Mouse (Mus musculus) CH12.LX (cell line): Measurements from ENCODE around the gene Tmprss2. TPM values are rescaled to one million over a fixed set of nuclear protein-coding genes. Genes with fewer than 3 reads are reported as not detected.
A peak's percentile ranks its signal among the peaks of the same experiment; 100 is the strongest.
"Not testable (repeated sequence)": the region's sequence is repeated elsewhere in the genome, so short reads cannot be mapped to it uniquely, and the experiment has no call there.

Source experiments
- DNase-seq: peaks from one replicate; pipeline ENCODE4 v3.0.0-alpha.2; 2013; ENCODE audit errors: extremely low read depth
- H3K27ac ChIP-seq: 2 replicates; pipeline ENCODE4 v1.5.1; 2012; ENCODE audit warnings: low read depth, mild to moderate bottlenecking, control low read depth, moderate library complexity; ENCODE audit not compliant: insufficient read depth
- H3K27me3 ChIP-seq: replicated peaks from 2 replicates; pipeline ENCODE3; 2012; ENCODE audit warnings: inconsistent platforms
- H3K36me3 ChIP-seq, 2 experiments: replicated peaks in 1 of 2; 2 replicates each; pipeline versions ENCODE3 to v1.6.1; 2012; ENCODE audit warnings: inconsistent platforms in 1 of 2, low read length in 1 of 2, mild to moderate bottlenecking in 1 of 2, mixed read lengths in 1 of 2, moderate library complexity in 1 of 2; ENCODE audit not compliant: control insufficient read depth in 1 of 2, insufficient read depth in 1 of 2
- H3K4me1 ChIP-seq, 2 experiments: 2 replicates each; pipeline ENCODE4 v1.6.1; 2012; ENCODE audit warnings: inconsistent platforms in 1 of 2, moderate library complexity in 1 of 2; ENCODE audit not compliant: insufficient read depth in 2 of 2, control insufficient read depth in 1 of 2
- H3K4me2 ChIP-seq: 2 replicates; pipeline ENCODE4 v1.6.1; 2012; ENCODE audit warnings: low read depth, mild to moderate bottlenecking, control low read depth; ENCODE audit not compliant: poor library complexity, insufficient read depth, severe bottlenecking
- H3K4me3 ChIP-seq, 3 experiments: fragments of 150-350 bp in 1 of 3; sonication (generic) in 1 of 3; replicated peaks in 1 of 3; 2 replicates each; pipeline versions ENCODE3 to v1.5.1; 2011 to 2012; ENCODE audit warnings: low read depth in 2 of 3, low read length in 2 of 3, mild to moderate bottlenecking in 2 of 3, moderate library complexity in 2 of 3, control low read depth in 1 of 3, improper control_type of control experiment in 1 of 3, inconsistent platforms in 1 of 3, mixed read lengths in 1 of 3; ENCODE audit not compliant: poor library complexity in 1 of 3
- H3K79me2 ChIP-seq: replicated peaks from 2 replicates; pipeline ENCODE4 v1.6.1; 2012; ENCODE audit warnings: mild to moderate bottlenecking, moderate library complexity; ENCODE audit not compliant: control insufficient read depth, poor library complexity, insufficient read depth, severe bottlenecking; ENCODE audit errors: extremely low read depth
- H3K9ac ChIP-seq: 2 replicates; pipeline ENCODE4 v1.6.1; 2012; ENCODE audit warnings: low read depth, mild to moderate bottlenecking, control low read depth, moderate library complexity; ENCODE audit not compliant: insufficient read depth
- H3K9me3 ChIP-seq: replicated peaks from 2 replicates; pipeline ENCODE3; 2012; ENCODE audit warnings: low read length, inconsistent platforms, mixed read lengths
- BHLHE40 ChIP-seq: IDR thresholded peaks from 2 replicates; pipeline ENCODE4 v1.6.1; 2011; ENCODE audit warnings: mild to moderate bottlenecking, low read depth, low read length, improper control_type of control experiment
- ELF1 ChIP-seq: IDR thresholded peaks from 2 replicates; pipeline ENCODE4 v1.6.1; 2014; ENCODE audit warnings: low read depth, mild to moderate bottlenecking, inconsistent platforms, low read length, improper control_type of control experiment
- EP300 ChIP-seq: IDR thresholded peaks from 2 replicates; pipeline ENCODE4 v1.6.1; 2011; ENCODE audit warnings: low read length, improper control_type of control experiment
- IRF4 ChIP-seq: IDR thresholded peaks from 2 replicates; pipeline ENCODE4 v1.6.1; 2014; ENCODE audit warnings: low read depth, mild to moderate bottlenecking, inconsistent platforms, low read length, improper control_type of control experiment
- JUN ChIP-seq: IDR thresholded peaks from 2 replicates; pipeline ENCODE4 v1.6.1; 2011; ENCODE audit warnings: low read depth, mild to moderate bottlenecking, low read length, improper control_type of control experiment, moderate library complexity; ENCODE audit not compliant: insufficient read depth
- JUND ChIP-seq: conservative IDR thresholded peaks from 2 replicates; pipeline ENCODE4 v1.6.1; 2011; ENCODE audit warnings: low read depth, low read length, improper control_type of control experiment
- KAT2A ChIP-seq: IDR thresholded peaks from 2 replicates; pipeline ENCODE4 v1.6.1; 2012; ENCODE audit warnings: low read length, improper control_type of control experiment, inconsistent platforms; ENCODE audit not compliant: insufficient replicate concordance
- MAX ChIP-seq: IDR thresholded peaks from 2 replicates; pipeline ENCODE4 v1.6.1; 2011; ENCODE audit warnings: low read length, improper control_type of control experiment
- MXI1 ChIP-seq: IDR thresholded peaks from 2 replicates; pipeline ENCODE4 v1.6.1; 2011; ENCODE audit warnings: mild to moderate bottlenecking, low read depth, low read length, improper control_type of control experiment
- NELFE ChIP-seq: IDR thresholded peaks from 2 replicates; pipeline ENCODE4 v1.6.1; 2011; ENCODE audit warnings: low read depth, low read length, improper control_type of control experiment
- NRF1 ChIP-seq: IDR thresholded peaks from 2 replicates; pipeline ENCODE4 v1.6.1; 2014; ENCODE audit warnings: low read depth, mild to moderate bottlenecking, inconsistent platforms, low read length, improper control_type of control experiment, moderate library complexity
- PAX5 ChIP-seq: IDR thresholded peaks from 2 replicates; pipeline ENCODE4 v1.6.1; 2012; ENCODE audit warnings: low read length, inconsistent platforms, mixed read lengths
- POLR2A ChIP-seq: IDR thresholded peaks from 2 replicates; pipeline ENCODE4 v1.6.1; 2011; ENCODE audit warnings: low read depth, mild to moderate bottlenecking, improper control_type of control experiment, low read length
- RAD21 ChIP-seq: IDR thresholded peaks from 2 replicates; pipeline ENCODE4 v1.6.1; 2011; ENCODE audit warnings: low read depth, mild to moderate bottlenecking, low read length, improper control_type of control experiment, moderate library complexity
- SIN3A ChIP-seq: IDR thresholded peaks from 2 replicates; pipeline ENCODE4 v1.6.1; 2012; ENCODE audit warnings: low read length, improper control_type of control experiment, inconsistent platforms
- SMC3 ChIP-seq: IDR thresholded peaks from 2 replicates; pipeline ENCODE4 v1.6.1; 2011; ENCODE audit warnings: low read depth, low read length, improper control_type of control experiment
- TCF12 ChIP-seq: IDR thresholded peaks from 2 replicates; pipeline ENCODE4 v1.6.1; 2014; ENCODE audit warnings: low read depth, mild to moderate bottlenecking, inconsistent platforms, low read length, improper control_type of control experiment
- USF2 ChIP-seq: conservative IDR thresholded peaks from 2 replicates; pipeline ENCODE4 v1.6.1; 2011; ENCODE audit warnings: low read depth, low read length, improper control_type of control experiment
- ZNF384 ChIP-seq: IDR thresholded peaks from 2 replicates; pipeline ENCODE4 v1.6.1; 2012; ENCODE audit warnings: low read depth, low read length, improper control_type of control experiment, inconsistent platforms
- dilution Hi-C: fragments of 300-500 bp; cut with MboI; formaldehyde crosslinking; loops from 2 replicates; pipeline ENCODE4 v1.14.3; 2020; ENCODE audit warnings: low sequenced_read_pairs; ENCODE audit not compliant: extremely low pct_unique_long_range_greater_than_20kb, extremely low pct_ligation_motif_present
- in situ Hi-C: fragments of 300-500 bp; cut with MboI; formaldehyde crosslinking; loops from 3 replicates; pipeline ENCODE4 v1.14.3; 2019; ENCODE audit warnings: low sequenced_read_pairs, low pct_ligation_motif_present, low pct_unique_long_range_greater_than_20kb, mixed read lengths
- polyA plus RNA-seq: library from polyadenylated mRNA; unstranded; fragments of >175 nt; gene quantifications from 2 replicates; pipeline ENCODE4 v1.2.1, GENCODE M21; 2012; ENCODE audit warnings: low read depth; ENCODE audit not compliant: insufficient read length
- total RNA-seq, 2 experiments: library from RNA; depleted of rRNA; stranded (reverse); fragments of 300-350 nt in 1 of 2; fragments of >200 nt in 1 of 2; gene quantifications; 2 replicates each; pipeline ENCODE4 v1.2.3; 2012 to 2014

Tmprss2 gene
- total and polyA plus RNA-seq, 3 experiments, result not detected

DNA sequence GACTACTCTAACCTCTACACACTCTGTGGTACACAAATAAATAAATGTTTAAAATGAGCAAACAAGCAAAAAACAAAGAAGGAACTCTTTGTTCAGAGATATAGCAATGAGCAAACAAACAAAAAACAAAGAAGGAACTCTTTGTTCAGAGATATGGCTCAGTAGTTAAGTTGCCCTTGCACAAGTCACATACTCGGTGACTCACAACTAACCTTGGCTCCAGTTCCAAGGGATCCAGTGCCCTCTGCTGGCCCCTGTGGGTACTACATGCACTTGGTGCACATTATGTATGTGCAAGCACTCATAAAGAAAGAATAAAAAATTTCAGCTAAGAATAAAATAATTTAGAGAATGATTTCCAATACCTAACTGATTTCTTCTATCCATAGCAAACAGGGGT lies 17.9 kb downstream of the Tmprss2 start (continued):
- peak; percentile 99 for TF ChIP-seq RAD21
- TF ChIP-seq BHLHE40, result no peak

DNA sequence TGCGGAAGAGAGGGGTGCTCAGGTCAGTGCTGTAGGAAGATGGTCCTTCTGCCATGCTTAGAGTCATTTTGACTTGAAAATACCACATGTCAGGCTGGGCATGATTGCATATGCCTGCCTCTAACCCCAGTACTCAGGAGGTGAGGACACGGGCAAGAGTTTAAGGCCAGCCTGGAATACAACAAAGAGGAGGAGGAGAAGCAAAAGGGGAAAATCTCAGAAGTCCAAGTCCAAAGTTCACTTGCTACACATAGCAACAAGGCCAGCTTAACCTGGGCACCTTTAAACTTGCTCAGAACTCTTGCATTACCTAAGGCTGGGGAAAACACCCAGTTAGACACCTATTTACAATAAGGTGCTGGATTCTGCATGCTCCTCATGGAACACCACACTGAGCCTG lies 19.5 kb downstream of the Tmprss2 start:
- no peaks in the 10 kb centered on the region for H3K36me3 ChIP-seq
- H3K4me1 ChIP-seq, result no peaks in the 10 kb centered on the region
- DNase-seq, result no peak
- dilution Hi-C loops (no loop called here), in situ Hi-C loops (no loop called here)
- no peak overlapping the region for H3K27ac ChIP-seq
- TF ChIP-seq ZNF384, result no peak
- no peak for TF ChIP-seq TCF12
- no peak for TF ChIP-seq ELF1
- no peak for TF ChIP-seq MAX
- TF ChIP-seq USF2, result no peak
- no peak for TF ChIP-seq POLR2A
- no peak for TF ChIP-seq IRF4
- TF ChIP-seq SIN3A, result no peak
- TF ChIP-seq EP300, result no peak
- TF ChIP-seq JUN, result no peak
- TF ChIP-seq RAD21, result no peak
- no peak for TF ChIP-seq NRF1
- no peak overlapping the region for H3K4me2 ChIP-seq
- no peaks in the 10 kb centered on the region for H3K9me3 ChIP-seq
- H3K4me3 ChIP-seq, result no peak overlapping the region
- no peaks in the 10 kb centered on the region for H3K79me2 ChIP-seq
- H3K9ac ChIP-seq, result no peak overlapping the region
- no peaks in the 10 kb centered on the region for H3K27me3 ChIP-seq

DNA sequence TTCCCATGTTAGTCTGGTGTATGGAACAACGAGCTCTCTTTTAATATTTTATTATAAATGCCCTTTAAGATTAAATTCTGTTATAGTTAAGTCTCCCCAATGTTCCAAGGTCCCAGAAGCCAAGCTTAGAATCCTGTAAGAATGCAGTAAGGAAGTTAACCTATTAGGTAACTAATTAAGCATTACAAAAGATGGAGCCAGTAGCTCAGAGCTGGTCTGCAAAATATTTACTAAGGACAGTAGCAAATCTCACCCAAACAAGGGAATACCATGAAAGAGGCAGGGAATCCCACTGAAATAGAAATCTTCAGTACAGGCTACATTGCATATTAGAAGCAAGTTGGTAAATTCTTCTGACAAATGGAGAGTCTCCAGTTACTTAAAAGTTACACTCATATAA lies 28.1 kb downstream of the Tmprss2 start:
- H3K4me3 ChIP-seq, dilution Hi-C loops, DNase-seq, H3K4me2 ChIP-seq, H3K36me3 ChIP-seq, H3K9ac ChIP-seq, H3K27ac ChIP-seq, H3K27me3 ChIP-seq, H3K4me1 ChIP-seq, in situ Hi-C loops, H3K79me2 ChIP-seq, H3K9me3 ChIP-seq: not testable (repeated sequence)

- in situ Hi-C loops, result loop anchor here (25.0 kb wide), 1 partner anchor 257 kb away; no protein-coding TSS in a partner anchor
- DNase-seq, result no peak
- H3K4me3 ChIP-seq, result no peak overlapping the region
- no peaks in the 10 kb centered on the region for H3K9me3 ChIP-seq
- dilution Hi-C loops, result no loop called here
- no peak overlapping the region for H3K9ac ChIP-seq
- no peaks in the 10 kb centered on the region for H3K36me3 ChIP-seq
- no peaks in the 10 kb centered on the region for H3K4me1 ChIP-seq
- no peak overlapping the region for H3K27ac ChIP-seq
- TF ChIP-seq BHLHE40 (no peak), SMC3 (no peak), MAX (no peak), JUND (no peak), MXI1 (no peak), PAX5 (no peak), KAT2A (no peak), NELFE (no peak)
- no peak overlapping the region for H3K4me2 ChIP-seq
- H3K79me2 ChIP-seq, result no peaks in the 10 kb centered on the region
- no peaks in the 10 kb centered on the region for H3K27me3 ChIP-seq
Observed at GRCm38 (mm10) chr16:97569426-97569825, 41.6 kb downstream of the Tmprss2 start.
